Mouse (Mus musculus) ovary, adult 2 months (tissue): ENCODE results near the gene Vmn2r38. TPM values are rescaled to one million over a fixed set of nuclear protein-coding genes. Genes with fewer than 3 reads are reported as not detected.

Experiments
- polyA plus RNA-seq: library from polyadenylated mRNA; depleted of rRNA; stranded (reverse); fragments of >200 nt; gene quantifications from 2 replicates; pipeline ENCODE4 v1.2.3, GENCODE M21; 2012; rRNA removed

Gene Vmn2r38
- not detected in 2 replicates for polyA plus RNA-seq

GRCm38 (mm10) chr7:9097781-9098180, at the start of gene Vmn2r38:
Vmn2r38 (minus strand) TSS chr7:9097881.

GRCm38 (mm10) chr7:9030698-9031097, 67.0 kb downstream of the Vmn2r38 start, which contains the start of gene Vmn2r39:
Vmn2r39 (minus strand) TSS chr7:9030798.

Other genes with a start within 250 kb of the Vmn2r38 start
- gene Vmn2r40, start 166.4 kb downstream of the Vmn2r38 start, polyA plus RNA-seq, result not detected in 2 replicates
- gene Vmn2r39, start 67.1 kb downstream of the Vmn2r38 start, polyA plus RNA-seq, result not detected in 2 replicates
- gene Vmn2r37, start 125.8 kb upstream of the Vmn2r38 start, polyA plus RNA-seq, result not detected in 2 replicates